Mouse (Mus musculus): ENCODE measurements around the gene Sart3. TPM values are rescaled to one million over a fixed set of nuclear protein-coding genes. Genes with fewer than 3 reads are reported as not detected.

The Sart3 gene
- total RNA-seq, 4 experiments from 2014 or later, result 29.5 to 47.4 (median 40.1) TPM

DNA sequence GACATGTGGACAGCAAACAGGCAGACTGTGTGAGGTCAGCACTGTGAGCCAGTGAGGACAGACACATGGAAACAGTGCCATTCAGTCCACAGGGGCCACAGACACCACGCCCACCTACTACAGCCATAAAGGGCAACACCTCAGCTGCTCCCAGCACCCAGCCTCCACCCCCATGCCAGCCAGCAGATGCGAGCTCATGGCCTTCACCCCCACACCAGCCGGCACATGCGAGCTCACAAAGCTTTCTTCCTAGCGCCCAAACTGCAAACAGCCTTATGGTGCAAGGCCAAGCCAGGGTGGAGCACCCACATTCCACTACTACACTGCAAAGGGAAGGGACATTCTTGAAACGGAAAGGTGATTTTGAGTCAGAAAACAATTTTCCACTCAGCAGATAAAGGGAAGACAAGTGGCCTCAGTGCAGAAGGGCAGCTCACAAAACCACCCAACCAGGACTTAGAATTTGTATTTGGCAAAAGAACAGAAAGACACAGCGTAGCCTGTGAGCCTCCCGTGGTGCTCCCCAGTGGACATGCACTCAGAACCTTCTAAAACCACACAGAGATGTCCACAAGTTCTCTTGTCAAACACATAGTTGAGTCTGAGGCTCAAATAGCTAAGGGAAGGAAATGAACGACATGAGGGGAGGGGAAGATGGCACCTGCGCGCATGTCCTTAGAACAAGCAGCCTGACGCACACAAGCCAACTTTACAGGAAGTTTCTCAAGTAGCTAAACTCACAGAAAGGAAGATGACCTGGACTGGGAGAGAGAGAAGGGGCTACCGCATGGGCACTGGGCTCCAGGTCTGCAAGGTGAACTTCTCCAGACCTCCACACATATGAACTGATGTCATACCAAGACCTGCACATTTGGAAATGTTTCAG lies 6.4 kb downstream of the Sart3 start:
- DNase-seq, result no peak

DNA sequence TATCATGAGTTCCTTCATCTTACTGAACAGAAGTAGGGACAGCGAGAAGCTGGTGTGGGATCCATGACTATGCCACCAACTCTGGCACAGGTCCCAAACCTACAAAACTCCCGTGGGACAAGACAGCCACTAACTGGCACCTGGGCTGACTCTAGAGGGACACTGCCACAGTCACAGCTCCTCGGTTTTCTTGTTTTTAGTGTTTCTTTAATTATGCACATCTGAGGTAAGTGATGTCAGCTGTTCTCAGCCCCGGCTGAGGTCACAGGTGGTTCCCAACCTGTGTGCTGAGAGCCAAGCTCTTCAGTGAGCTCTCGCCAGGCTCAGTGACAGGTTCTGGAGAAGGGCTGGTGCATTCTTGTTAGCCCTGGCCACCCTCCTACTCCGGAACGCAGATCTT lies 7.9 kb downstream of the Sart3 start:
- no peak for DNase-seq

DNA sequence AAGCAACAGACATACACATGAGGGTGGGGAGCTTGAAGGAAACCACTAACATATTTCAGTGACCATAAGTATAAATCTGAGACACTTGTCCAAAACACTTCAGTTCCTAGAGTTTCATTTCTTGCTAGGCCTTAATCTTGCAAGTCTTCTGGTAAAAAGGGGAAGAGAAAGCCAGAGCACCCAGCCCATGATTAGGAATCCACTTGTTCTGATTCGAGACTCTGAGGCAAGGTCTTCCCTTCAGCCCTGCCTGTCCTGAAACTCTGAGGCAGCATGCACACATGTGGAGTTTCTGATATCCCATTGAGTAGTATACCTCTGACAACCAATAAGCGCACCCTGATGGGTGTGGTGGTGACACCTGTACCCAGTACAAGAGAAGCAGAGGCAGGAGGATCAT lies 10.7 kb downstream of the Sart3 start:
- DNase-seq, result no peak

DNA sequence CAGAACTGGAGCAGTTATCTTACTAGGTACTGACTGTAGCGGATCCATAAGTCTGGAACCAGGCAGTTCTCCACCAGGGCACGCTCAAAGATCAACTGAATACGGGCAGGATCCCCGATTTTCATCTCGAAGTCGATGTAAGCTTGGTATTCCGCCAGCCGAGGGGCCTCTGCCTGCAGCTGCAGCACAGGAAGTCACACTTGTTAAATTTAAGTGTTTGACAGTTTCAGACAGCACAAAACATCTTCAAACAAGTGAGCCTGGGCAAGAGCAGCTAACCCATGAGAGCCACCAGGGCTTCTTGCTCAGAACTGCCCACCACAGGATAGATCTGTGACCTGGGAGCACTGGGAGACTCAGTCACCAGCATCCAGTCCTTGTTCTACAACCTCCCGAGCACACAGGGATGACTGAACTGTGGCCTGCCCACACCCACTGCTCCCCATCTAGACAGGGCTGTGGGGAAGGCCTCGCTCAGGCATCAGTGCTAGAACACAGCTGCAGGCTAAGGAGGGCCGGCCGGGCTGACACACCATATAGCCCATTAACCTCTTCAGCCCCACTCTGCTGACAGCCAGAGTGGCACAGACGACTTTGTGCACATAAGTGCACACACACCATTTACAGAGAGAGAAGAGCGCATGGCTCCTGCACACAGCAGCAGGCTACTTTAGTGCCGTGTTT lies 16.8 kb downstream of the Sart3 start:
- DNase-seq, result no peak

DNA sequence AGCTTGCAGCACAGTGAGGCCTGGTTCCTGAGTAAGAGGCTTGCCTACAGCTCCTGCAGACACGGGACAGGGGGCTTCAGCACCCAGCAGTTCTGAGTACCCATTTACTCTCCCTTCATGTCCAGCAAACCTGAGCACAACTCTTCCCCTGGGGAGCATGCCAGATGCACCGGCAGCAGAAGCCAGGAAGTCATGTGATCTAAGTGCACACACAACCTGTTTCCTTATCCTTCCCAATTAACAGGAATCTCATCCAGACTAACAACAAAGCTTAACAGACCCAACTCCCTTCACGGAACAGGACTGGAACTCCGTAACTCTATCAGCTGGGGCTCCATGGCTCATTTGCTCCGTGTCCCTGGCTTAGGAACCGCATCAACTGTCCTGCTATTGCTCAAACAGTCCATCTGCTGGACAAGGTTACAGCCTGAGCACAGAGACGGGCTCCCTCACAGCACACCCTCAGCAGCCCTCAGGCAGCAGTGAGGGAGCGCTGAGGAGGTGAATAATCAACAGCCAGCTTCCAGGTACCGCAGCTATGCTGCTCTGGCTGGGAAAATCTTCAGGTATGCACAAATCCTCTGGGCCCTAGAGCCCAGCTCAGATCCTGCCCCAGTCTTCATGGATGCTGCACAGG lies 20.7 kb downstream of the Sart3 start:
- DNase-seq, result no peak

DNA sequence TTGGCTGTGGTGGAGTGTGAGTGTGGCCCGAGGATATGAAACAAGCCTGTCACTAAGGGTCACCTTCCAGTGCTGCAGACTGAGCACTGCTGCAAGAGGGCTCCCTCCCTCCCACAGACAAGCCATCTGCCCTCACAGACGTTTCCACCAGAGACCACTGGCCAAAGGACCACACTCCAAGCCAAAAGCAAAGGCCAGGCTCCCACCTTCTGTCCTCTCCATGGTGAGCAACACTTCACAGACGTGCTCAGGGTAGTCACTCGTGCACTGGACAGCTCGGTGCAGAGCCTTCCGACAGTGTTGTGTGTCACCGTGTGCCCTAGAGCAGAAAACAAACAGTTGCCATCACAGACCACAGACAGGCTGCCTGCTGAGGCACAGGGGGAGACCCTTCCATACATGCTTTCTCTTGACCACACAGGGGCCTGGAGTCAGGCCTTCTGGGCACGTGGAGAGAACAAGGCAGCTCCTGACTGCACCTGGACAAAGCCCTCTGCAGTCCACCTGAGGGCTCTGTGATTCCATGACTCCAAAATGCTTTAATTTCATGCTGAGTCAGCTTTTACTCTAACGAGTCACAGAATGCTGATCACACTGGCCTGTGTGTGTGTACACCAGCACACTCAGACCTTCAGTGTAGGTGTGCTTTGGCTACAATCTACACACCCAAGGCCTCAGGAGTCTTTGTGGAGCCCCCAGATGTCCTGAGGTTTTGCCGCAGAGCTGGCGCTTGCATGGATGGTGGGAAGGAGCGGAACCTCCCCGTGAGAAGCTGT lies 23.6 kb downstream of the Sart3 start:
- no peak for DNase-seq

DNA sequence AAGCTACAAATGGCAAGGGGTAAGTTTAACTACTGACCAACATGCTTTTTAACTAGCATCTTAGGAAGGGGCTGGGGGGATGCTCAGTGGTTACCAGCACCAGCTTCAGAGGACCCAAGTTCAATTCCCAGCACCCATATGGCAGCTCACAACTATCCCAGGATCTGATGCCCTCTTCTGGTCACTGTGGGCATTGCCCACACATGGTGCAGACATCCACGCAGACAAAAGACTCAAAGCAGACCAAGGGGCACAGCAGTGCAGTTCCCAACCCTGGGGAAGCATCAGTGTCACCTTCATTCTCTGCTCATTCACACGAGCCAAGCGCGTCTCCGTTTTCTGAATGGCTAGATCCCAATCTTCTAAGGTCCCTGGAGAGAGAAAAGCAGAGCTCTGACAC lies 24.7 kb downstream of the Sart3 start:
- DNase-seq, result no peak

DNA sequence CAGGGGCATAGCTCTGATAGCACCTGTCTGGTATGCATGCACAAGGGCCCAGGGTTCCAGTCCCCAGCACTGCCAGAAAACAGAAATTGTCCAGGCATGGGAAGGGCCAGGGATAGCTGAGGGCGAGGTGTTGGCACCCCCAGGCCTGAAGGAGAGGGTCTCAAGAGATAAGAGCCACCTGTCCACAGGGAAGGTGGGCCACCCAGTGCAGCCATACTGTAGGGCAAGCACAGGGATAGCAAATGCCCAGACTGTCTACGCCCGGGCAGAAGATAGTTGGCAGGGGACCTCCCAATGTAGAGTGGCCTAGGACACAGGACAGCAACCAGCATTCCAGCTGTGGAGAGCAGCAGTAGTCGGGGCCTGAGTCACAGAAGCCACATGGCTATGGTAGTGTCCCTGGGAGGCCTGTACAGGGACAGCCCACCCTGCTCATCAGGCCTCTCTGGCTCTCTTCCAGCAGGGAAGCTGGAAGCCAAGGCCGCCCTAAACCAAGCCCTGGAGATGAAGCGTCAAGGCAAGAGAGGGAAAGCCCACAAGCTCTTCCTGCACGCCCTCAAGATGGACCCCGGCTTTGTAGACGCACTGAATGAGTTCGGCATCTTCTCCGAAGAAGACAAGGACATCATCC lies 34.6 kb downstream of the Sart3 start:
- no peak for DNase-seq

DNA sequence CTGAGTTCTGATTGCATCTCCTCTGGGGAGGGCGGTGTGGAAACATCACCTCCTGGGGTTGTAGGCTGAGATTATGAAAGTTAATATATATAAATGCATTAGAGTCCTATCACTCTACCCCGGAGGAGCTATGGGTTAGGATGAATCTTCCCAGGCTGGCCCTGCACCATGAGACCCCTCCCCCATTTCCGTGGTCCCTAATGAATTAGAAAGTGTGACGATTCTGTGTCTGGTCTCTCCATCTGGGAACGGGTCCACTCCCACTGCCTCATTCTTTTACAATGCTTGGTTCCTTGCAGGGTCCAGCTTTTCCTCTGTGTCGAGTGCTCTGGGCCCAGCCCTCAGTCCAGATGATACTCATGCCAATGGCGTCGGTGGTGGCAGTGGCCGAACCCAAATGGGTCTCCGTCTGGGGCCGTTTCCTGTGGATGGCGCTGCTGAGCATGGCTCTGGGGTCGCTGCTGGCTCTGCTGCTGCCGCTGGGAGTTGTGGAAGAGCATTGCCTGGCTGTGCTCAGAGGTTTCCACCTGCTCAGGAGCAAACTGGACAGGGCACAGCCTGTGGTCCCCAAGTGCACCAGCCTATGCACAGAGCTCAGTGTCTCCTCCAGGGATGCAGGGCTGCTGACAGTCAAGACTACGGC lies 35.7 kb downstream of the Sart3 start:
- DNase-seq, result no peak

DNA sequence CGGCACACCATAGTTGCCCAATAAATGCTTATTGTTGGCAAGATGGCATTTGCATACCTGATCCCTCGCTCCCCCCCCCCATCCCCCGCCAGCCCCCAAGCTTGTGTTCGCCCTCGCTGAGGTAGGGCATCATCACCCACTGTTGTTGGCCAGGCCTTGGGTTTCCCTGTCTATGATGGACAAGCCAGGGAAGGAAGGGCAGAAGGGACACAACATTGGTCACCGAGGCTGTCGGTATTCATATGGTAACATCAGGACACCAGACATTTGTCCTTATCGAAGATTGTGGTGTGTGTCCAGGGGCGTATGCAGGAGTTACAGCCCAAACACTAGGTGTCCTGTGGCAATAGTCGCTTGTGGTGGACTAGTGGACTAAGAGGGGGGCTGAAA lies 36.2 kb downstream of the Sart3 start:
- no peak for DNase-seq

DNA sequence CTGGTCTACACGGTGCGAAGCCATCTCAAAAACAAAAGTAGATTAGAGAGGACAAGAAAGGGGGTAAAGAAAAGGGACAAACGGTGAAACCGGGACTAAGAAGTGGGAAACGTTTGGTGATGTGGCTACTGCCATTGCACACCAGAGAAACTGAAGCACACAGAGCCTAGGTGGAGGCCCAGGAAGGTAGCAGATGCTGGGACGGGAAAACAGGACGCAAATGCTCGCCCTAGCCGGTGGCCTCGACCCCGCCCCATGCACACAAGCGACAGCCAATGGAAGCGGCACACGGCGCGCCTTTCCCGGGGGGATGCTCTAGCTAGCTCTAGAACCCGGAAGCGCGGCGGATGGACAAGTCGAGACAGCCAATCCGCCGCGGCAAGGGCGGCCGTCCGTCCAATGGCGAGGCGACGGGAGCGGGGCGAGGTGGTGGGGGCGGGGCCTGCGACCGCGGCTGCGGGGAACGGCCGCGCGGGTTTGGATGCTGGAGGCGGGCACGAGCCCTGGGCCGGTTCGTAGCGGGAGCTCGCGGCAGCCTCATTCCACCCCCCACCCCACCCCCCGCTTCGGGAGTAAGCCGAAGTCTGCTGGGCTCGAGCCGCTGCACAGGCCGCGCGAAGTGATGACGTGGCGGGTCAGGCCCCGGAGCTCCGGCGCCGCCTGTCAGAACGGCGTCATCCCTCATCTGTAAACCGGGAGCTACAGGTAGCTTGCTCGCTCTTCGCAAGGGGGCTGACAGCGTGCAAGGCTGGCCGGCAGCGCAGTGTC lies 36.8 kb downstream of the Sart3 start, which contains the start of gene Ficd:
Gene Ficd (plus strand): TSS at position 459 of the 768 bp plus-strand sequence.
- DNase-seq, result peak; percentile 90

DNA sequence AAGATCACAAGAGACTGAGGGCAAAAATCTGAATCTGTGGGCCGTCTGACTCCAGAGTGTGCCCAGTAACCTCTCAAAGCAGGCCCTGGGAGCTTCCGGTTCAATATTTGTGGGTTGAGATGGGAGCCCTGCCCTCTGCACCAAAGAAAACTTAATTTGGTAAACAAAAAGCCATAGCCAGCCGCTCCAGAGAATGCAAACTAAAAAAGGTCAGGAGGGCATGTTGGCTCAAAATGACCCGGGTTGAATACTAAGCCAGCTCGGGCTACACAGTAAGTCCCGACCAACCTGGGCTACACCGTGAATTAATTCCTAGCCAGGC lies 37.3 kb downstream of the Sart3 start:
- no peak for DNase-seq

DNA sequence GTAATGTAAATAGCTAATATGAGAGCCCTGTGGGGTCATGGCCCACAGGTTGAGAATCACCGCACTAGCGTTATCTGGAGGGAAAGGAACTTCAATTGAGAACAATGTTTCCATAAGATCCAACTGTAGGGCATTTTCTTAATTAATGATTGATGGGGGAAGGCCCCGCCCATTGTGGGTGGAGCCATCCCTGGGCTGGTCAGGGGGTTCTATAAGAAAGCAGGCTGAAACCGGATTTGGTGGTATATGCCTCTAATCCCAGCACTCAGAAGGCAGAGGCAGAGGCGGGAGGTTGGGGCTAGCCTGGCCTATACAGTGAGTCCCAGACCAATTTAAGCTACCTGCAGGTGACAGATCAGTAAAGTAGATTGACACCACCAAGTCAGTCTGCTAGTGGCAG lies 37.9 kb downstream of the Sart3 start:
- DNase-seq, result no peak

DNA sequence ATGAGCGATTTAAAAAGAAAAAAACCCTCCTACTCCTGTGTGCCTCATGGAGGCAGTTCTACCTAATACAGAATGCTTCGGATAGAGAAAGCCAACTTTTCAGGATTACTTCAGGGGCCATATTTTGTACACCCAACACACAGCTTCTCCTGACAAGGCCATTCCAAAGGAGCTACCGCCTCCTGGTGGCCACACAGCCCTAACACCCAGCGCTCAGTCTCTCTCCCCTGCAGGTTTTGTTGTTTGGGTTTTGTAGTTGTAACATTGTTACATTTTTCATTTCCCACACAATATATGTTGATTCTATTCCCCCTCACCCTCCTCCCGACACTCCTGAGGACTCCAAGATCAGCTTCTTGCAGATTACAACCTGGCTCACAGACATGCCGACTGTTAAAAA lies 40.1 kb downstream of the Sart3 start:
- DNase-seq, result no peak

DNA sequence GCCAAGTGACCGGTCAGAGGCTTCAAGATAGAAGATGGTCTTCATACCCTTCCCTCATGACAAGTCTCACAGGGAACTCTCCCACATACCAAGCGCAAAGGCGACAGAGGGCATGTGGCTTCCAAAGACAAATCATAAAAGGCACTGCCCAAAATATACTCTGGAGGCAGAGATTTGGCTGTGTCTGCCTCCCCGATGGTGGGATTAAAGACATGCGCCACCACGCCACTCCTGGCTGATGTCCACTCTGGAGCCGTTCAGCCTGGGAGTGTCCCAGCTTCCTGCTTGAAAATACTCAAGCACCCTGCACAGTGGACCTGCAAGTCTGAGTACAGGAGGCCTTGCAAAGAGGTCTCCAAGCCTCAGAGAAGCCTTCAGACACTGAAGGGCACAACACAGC lies 41.1 kb downstream of the Sart3 start:
- no peak for DNase-seq

DNA sequence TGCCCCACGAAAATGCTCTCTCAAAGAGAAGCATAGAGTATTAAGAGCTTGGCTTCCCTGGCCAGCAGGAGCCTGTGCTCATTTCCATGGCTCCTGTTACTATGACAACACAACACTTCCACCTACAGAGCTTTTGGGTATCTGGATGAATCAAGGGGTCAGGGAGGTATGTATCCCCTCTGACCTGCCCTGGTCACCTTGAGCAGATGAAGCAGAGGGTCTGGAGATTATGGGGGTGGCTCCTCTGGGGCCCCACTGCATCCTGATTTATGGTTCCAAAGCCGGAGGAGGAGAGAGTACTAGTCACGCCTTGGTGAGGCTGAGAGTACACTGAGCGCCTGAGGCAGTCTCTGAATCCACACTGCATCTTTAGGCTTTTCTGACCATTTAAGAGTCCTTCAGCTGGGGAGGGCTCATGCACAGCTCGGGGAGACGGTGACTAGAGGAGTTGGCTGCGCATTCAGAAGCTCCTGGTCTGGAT lies 41.6 kb downstream of the Sart3 start:
- no peak for DNase-seq

DNA sequence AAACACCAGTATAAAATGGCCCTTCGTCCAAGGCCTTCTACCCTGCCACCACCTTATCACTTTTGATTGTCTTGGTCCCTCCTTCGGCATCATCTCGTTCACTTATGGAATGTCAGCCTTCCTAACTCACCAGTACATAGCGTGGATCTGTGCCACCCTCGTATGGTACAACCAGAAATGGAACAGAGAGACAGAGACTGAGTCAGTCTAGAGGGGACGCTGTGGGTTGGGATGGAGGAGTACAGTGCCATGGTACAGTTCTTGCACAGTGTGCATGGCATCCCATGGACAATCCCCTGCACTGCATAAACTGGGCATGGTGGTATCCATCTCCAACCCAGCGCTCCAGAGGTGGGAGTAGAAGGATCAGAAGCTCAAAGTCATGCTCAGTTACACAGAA lies 43.6 kb downstream of the Sart3 start:
- DNase-seq, result no peak

DNA sequence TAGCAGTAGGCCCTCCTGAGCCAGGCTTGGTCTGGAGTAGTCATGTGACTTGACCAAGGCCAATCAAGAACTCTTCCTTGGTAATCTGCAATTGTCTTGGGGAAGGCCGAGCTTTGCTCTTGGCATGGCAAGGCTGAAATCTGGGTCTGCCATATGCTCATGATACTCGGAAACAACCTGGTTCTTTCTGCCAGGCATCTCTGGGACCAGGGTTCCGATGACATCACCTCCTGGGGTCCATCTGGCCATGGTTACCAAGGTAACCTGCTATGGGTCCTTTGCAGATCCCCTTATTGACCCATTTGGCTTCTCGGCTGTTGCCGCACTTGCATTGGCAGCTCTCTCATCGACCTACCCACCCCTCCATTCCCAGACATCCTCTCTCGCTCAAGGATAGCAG lies 44.3 kb downstream of the Sart3 start:
- DNase-seq, result no peak

DNA sequence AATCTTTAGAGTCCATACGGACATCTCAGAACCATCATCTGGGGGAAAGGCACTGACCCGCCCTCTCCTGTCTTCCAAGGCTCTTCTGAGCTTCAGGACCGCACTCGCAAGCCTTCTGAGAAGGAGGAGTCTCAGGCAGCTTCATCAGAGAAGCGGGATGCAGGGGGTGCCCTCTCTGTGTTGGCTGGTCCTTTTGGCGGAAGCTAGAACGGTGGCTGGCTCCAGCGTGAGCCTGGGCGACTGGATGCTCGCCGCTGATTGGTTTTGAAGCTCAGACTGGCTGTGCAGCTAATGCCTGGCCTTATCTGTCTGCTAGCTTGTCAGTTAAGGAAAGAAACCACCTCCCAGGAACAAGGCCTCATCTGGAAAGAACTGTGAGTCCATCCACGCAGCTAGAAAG lies 45.1 kb downstream of the Sart3 start:
- DNase-seq, result no peak

DNA sequence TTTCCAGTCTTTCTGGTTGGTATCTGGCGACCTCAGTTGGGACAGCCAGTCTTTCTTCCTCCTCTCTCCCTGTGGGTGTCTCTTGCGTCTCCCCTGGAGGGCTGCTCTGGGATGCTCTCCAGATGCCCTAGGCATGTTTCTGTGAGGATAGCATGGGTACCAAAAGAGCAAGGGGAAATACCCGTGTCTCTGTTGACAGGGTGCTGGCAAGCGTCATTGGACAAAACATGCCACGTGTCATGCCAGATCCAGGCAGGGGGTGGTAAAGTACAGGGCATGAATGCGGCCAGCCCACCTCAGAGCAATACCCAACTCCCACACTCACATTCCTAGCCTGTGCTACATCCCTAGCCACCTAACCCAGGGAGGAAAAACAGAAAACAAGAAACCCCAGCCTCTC lies 45.7 kb downstream of the Sart3 start:
- no peak for DNase-seq

DNA sequence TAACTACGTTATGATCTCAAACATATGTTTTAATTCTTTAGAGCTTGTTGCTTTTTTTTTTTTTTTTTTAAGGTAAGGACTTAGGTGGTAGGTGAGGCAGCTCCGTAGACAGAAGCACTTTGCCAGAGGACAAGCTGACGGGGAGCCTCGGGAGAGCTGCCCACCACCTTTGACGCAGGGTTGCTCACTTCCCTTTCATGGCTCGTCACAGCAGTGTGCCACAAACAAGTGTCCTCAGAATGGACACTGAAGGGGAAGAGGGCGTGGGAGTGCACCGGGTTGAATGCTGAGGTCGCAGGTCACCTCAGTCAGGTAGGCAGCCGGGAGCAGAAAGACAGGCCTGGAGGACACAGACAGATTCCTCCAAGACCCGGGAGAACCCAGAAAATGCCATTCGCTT lies 46.9 kb downstream of the Sart3 start:
- no peak for DNase-seq

Data from adrenal gland, adult 8-10 months (tissue).